Mouse (Mus musculus) limb, embryonic 14.5 days (tissue): ENCODE measurements around the gene Dscaml1. TPM values are rescaled to one million over a fixed set of nuclear protein-coding genes. Genes with fewer than 3 reads are reported as not detected.

Experiments used
- ATAC-seq: fragments of 200-750 bp; cut with Nextera tagmentation; 2 replicates; pipeline ENCODE4 v1.8.0; 2017; ENCODE audit warnings: low read depth, moderate number of reproducible peaks, moderate TSS enrichment; ENCODE audit not compliant: low FRiP score
- DNase-seq: peaks from one replicate; pipeline ENCODE4 v3.0.0-alpha.2; 2015; ENCODE audit warnings: low spot score
- H3K27ac ChIP-seq: fragments of 300-500 bp; sonication (generic); replicated peaks from 2 replicates; pipeline ENCODE4 v1.5.1; 2014; ENCODE audit warnings: low read depth, mild to moderate bottlenecking, low read length, moderate library complexity, mixed read lengths
- H3K27me3 ChIP-seq: fragments of 300-500 bp; sonication (generic); 2 replicates; pipeline ENCODE4 v1.6.1; 2014; ENCODE audit warnings: low read length, mixed read lengths; ENCODE audit not compliant: control insufficient read depth, insufficient read depth
- H3K36me3 ChIP-seq: fragments of 300-500 bp; sonication (generic); 2 replicates; pipeline ENCODE4 v1.6.1; 2014; ENCODE audit warnings: mild to moderate bottlenecking, low read length, moderate library complexity, mixed read lengths; ENCODE audit not compliant: control insufficient read depth, insufficient read depth
- H3K4me1 ChIP-seq: fragments of 300-500 bp; sonication (generic); 2 replicates; pipeline ENCODE4 v1.6.1; 2014; ENCODE audit warnings: antibody characterized with exemption, low read length, mixed read lengths; ENCODE audit not compliant: control insufficient read depth, insufficient read depth
- H3K4me2 ChIP-seq: fragments of 300-500 bp; sonication (generic); replicated peaks from 2 replicates; pipeline ENCODE4 v1.6.1; 2014; ENCODE audit warnings: low read depth, mild to moderate bottlenecking, low read length, moderate library complexity; ENCODE audit not compliant: severe bottlenecking
- H3K4me3 ChIP-seq: fragments of 300-500 bp; sonication (generic); replicated peaks from 2 replicates; pipeline ENCODE4 v1.5.1; 2014; ENCODE audit warnings: low read length
- H3K9ac ChIP-seq: fragments of 300-500 bp; sonication (generic); 2 replicates; pipeline ENCODE4 v1.6.1; 2014; ENCODE audit warnings: mild to moderate bottlenecking, low read depth, low read length, moderate library complexity; ENCODE audit not compliant: severe bottlenecking
- H3K9me3 ChIP-seq: fragments of 300-500 bp; sonication (generic); 2 replicates; pipeline ENCODE4 v1.6.1; 2016; ENCODE audit warnings: low read length; ENCODE audit not compliant: control insufficient read depth
- POLR2A ChIP-seq: fragments of 200-500 bp; IDR thresholded peaks from 2 replicates; pipeline ENCODE4 v1.8.0; 2012; ENCODE audit warnings: inconsistent platforms, mild to moderate bottlenecking, moderate library complexity, borderline replicate concordance; ENCODE audit not compliant: insufficient read depth, insufficient read length; ENCODE audit errors: extremely low read depth
- WGBS: fragments of 180-500 bp; shearing (Covaris S2); extraction: QIAGEN DNeasy Blood & Tissue Kit; methylation state at CpG from one replicate; pipeline ENCODE4 v1.1.7; 2014; 5-methylcytosine and 5-hydroxymethylcytosine counted together
- polyA plus RNA-seq, 2 experiments: library from polyadenylated mRNA; depleted of rRNA in 1 of 2; stranded (reverse) in 1 of 2; unstranded in 1 of 2; fragments of >200 nt; fragmentation: Nextera tagmentation in 1 of 2; extraction: Ambion mirVana in 1 of 2; gene quantifications; 2 replicates each; pipeline versions ENCODE4 v1.2.1 to v1.2.3; 2012 to 2014

Gene Dscaml1
- polyA plus RNA-seq, 2 experiments, result 0.43 to 1.0 TPM

GRCm38 (mm10) chr9:45411111-45411510 lies 15.3 kb upstream of the Dscaml1 start:
- no peak for TF ChIP-seq POLR2A
- ATAC-seq, result no peak
- H3K27ac ChIP-seq, result no peak overlapping the region
- no peaks in the 10 kb centered on the region for H3K4me1 ChIP-seq
- H3K4me2 ChIP-seq, result no peak overlapping the region
- no peak overlapping the region for H3K4me3 ChIP-seq
- H3K36me3 ChIP-seq, result no peaks in the 10 kb centered on the region
- H3K27me3 ChIP-seq, result no peaks in the 10 kb centered on the region
- no peaks in the 10 kb centered on the region for H3K9me3 ChIP-seq
- H3K9ac ChIP-seq, result no peak overlapping the region
- 73% methylated on average over 3 of the region's 3 CpGs for WGBS
- DNase-seq, result no peak

GRCm38 (mm10) chr9:45411803-45412202 lies 14.6 kb upstream of the Dscaml1 start:
- Histone ChIP-seq H3K4me3 (peak overlapping the region; percentile 8; the same call in 1 of the 2 replicates), H3K27me3 (no peaks in the 10 kb centered on the region), H3K9ac (no peak overlapping the region), H3K4me1 (no peaks in the 10 kb centered on the region), H3K36me3 (no peaks in the 10 kb centered on the region), H3K4me2 (peak overlapping the region; percentile 48), H3K27ac (no peak overlapping the region), H3K9me3 (no peaks in the 10 kb centered on the region)
- 18% methylated on average over 7 of the region's 7 CpGs for WGBS
- ATAC-seq (peak; percentile 51; the same call in 1 of the 2 replicates), DNase-seq (peak; percentile 85)
- no peak for TF ChIP-seq POLR2A

DNA sequence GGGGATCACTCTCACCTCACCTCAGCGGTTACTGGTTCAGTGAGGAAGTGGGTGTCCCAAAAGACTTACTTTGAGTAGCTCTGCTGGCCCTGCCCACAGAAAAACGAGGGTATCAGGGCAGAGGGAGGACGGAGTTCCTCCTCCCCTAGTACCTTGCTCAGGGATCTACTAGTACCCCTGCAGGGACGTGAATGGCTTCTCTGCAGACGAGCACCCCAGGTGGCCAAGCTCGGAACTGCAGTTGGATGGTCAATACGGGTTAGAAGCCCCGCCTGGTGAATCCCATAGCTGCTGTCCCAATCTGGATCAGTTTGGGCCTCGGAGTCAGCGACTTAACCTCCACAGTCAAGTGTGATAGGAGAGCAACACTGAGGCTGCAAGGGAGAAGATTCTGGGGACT lies 14.1 kb upstream of the Dscaml1 start:
- peak; percentile 51 for ATAC-seq
- WGBS, result 6% methylated on average over 10 of the region's 10 CpGs
- H3K27me3 ChIP-seq, result no peaks in the 10 kb centered on the region
- no peak overlapping the region for H3K9ac ChIP-seq
- H3K4me2 ChIP-seq, result peak overlapping the region; percentile 48
- H3K27ac ChIP-seq, result no peak overlapping the region
- H3K36me3 ChIP-seq, result no peaks in the 10 kb centered on the region
- H3K4me1 ChIP-seq, result no peaks in the 10 kb centered on the region
- H3K9me3 ChIP-seq, result no peaks in the 10 kb centered on the region
- peak overlapping the region; percentile 8; the same call in 1 of the 2 replicates for H3K4me3 ChIP-seq
- DNase-seq, result peak; percentile 86
- TF ChIP-seq POLR2A, result no peak

DNA sequence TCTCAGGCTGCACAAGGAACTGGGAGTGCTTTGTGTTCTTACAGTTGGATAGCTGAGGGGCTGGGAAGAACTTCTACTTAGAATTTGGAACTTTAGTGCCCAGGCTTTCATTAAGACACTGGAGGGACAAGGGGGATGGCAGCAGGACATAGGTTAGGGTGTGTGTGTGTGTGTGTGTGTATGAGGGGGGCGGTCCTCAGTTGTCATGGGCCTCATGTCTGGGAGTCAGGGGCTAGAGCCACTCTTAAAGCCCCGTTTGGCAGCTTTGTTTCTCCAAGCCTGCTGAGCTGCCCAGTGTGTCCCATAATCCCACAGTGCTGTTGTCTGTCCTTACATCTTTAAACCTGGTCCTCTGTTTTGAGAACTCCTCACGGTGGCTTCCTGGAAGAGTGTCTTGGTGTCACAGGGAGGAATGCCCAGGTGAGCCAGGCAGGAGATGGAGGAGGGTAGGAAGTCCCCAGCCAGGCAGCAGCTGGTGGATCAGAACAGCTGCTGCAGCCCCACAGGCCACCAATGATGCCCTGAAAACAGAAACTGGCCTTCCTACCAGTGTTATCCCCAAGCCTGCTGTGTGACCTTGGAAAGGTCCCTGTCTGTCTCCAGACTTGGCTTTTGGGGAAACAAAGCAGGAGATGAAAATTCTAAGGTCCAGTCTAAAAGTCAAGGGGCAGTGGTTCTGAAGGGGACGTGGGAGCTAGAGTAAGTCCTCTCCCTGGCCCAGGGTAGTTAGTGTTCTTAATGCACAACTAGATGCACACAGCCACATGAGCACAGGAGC lies 13.5 kb upstream of the Dscaml1 start:
- Histone ChIP-seq H3K4me3 (no peak overlapping the region), H3K4me2 (no peak overlapping the region), H3K9ac (no peak overlapping the region), H3K4me1 (no peaks in the 10 kb centered on the region), H3K27ac (no peak overlapping the region), H3K36me3 (no peaks in the 10 kb centered on the region), H3K27me3 (no peaks in the 10 kb centered on the region), H3K9me3 (no peaks in the 10 kb centered on the region)
- TF ChIP-seq POLR2A, result no peak
- no peak for DNase-seq
- 80% methylated on average over 4 of the region's 4 CpGs for WGBS
- no peak for ATAC-seq

- DNase-seq (no peak), ATAC-seq (no peak)
- Histone ChIP-seq H3K4me3 (no peak overlapping the region), H3K4me2 (no peak overlapping the region), H3K9ac (no peak overlapping the region), H3K27ac (no peak overlapping the region), H3K36me3 (no peaks in the 10 kb centered on the region), H3K27me3 (no peaks in the 10 kb centered on the region), H3K4me1 (no peaks in the 10 kb centered on the region), H3K9me3 (no peaks in the 10 kb centered on the region)
- no peak for TF ChIP-seq POLR2A
- 58% methylated on average over 5 of the region's 5 CpGs for WGBS
These were observed 12.8 kb upstream of the Dscaml1 start for GRCm38 (mm10) chr9:45413478-45414140.
